Mouse (Mus musculus) gastrocnemius, adult 2 months (tissue): Measurements from ENCODE around the gene Mast4. TPM values are rescaled to one million over a fixed set of nuclear protein-coding genes. Genes with fewer than 3 reads are reported as not detected.
A peak's percentile ranks its signal among the peaks of the same experiment; 100 is the strongest.

Source experiments
- DNase-seq: peaks from one replicate; pipeline ENCODE4 v3.0.0; 2022
- H3K27ac ChIP-seq: fragments of 200-600 bp; 2 replicates; pipeline ENCODE4 v1.8.1; 2022; ENCODE audit warnings: mild to moderate bottlenecking
- H3K4me3 ChIP-seq: fragments of 200-600 bp; 2 replicates; pipeline ENCODE4 v1.8.1; 2022; ENCODE audit warnings: mild to moderate bottlenecking, moderate library complexity
- CTCF ChIP-seq: fragments of 200-600 bp; IDR thresholded peaks from 2 replicates; pipeline ENCODE4 v1.8.1; 2022; ENCODE audit warnings: antibody characterized with exemption, mild to moderate bottlenecking, moderate library complexity
- intact Hi-C: fragments of 180-260 bp; cut with DNase I; formaldehyde crosslinking; loops from one replicate; pipeline ENCODE4 v1.15.1; 2025
- total RNA-seq, 2 experiments: library from RNA; stranded (reverse); gene quantifications; 2 replicates each; pipeline ENCODE4 v1.2.3; 2021

The Mast4 gene
- total RNA-seq, 2 experiments from 2014 or later = 47.2 to 49.9 TPM

GRCm38 (mm10) chr13:102919741-102920140 is 414.6 kb downstream of the Mast4 start:
- Histone ChIP-seq H3K4me3 (no peak overlapping the region), H3K27ac (no peak overlapping the region)
- no peak for TF ChIP-seq CTCF
- intact Hi-C loops = no loop called here
- no peak for DNase-seq

GRCm38 (mm10) chr13:102918616-102919015 is 415.7 kb downstream of the Mast4 start:
- intact Hi-C loops = no loop called here
- no peak for DNase-seq
- no peak overlapping the region for H3K4me3 ChIP-seq
- no peak overlapping the region for H3K27ac ChIP-seq
- TF ChIP-seq CTCF = no peak

GRCm38 (mm10) chr13:102915341-102915740 is 419.0 kb downstream of the Mast4 start:
- H3K4me3 ChIP-seq = no peak overlapping the region
- intact Hi-C loops = no loop called here
- DNase-seq = no peak
- no peak overlapping the region for H3K27ac ChIP-seq
- no peak for TF ChIP-seq CTCF

- no peak for DNase-seq
- Histone ChIP-seq H3K4me3 (no peak overlapping the region), H3K27ac (no peak overlapping the region)
- intact Hi-C loops = no loop called here
- no peak for TF ChIP-seq CTCF
Measured at GRCm38 (mm10) chr13:102914800-102915199, 419.5 kb downstream of the Mast4 start.

- intact Hi-C loops = no loop called here
- Histone ChIP-seq H3K4me3 (no peak overlapping the region), H3K27ac (no peak overlapping the region)
- no peak for DNase-seq
- TF ChIP-seq CTCF = no peak
Measured at GRCm38 (mm10) chr13:102913919-102914318, 420.4 kb downstream of the Mast4 start.

- intact Hi-C loops = no loop called here
- Histone ChIP-seq H3K4me3 (no peak overlapping the region), H3K27ac (no peak overlapping the region)
- DNase-seq = no peak
- no peak for TF ChIP-seq CTCF
Measured at GRCm38 (mm10) chr13:102912867-102913266, 421.4 kb downstream of the Mast4 start.

GRCm38 (mm10) chr13:102909654-102910418 is 424.5 kb downstream of the Mast4 start:
- H3K4me3 ChIP-seq = no peak overlapping the region
- intact Hi-C loops = loop anchor here (5.0 kb wide), 2 partner anchors 37 to 202 kb away; no protein-coding TSS in a partner anchor
- H3K27ac ChIP-seq = no peak overlapping the region
- no peak for DNase-seq
- TF ChIP-seq CTCF = peak; percentile 40

- TF ChIP-seq CTCF = no peak
- intact Hi-C loops = loop anchor here (5.0 kb wide), 2 partner anchors 41 to 206 kb away; no protein-coding TSS in a partner anchor
- no peak for DNase-seq
- peak overlapping the region; percentile 89 for H3K27ac ChIP-seq
- H3K4me3 ChIP-seq = peak overlapping the region; percentile 74
Measured at GRCm38 (mm10) chr13:102906661-102907009, 427.7 kb downstream of the Mast4 start.

GRCm38 (mm10) chr13:102906004-102906660 is 428.2 kb downstream of the Mast4 start:
- no peak for TF ChIP-seq CTCF
- Histone ChIP-seq H3K4me3 (peak overlapping the region; percentile 74), H3K27ac (peak overlapping the region; percentile 89)
- DNase-seq = peak; percentile 77
- intact Hi-C loops = loop anchor here (5.0 kb wide), 2 partner anchors 41 to 206 kb away; no protein-coding TSS in a partner anchor

GRCm38 (mm10) chr13:102905361-102905950 is 428.8 kb downstream of the Mast4 start:
- no peak for DNase-seq
- H3K27ac ChIP-seq = peak overlapping the region; percentile 89
- peak overlapping the region; percentile 74 for H3K4me3 ChIP-seq
- intact Hi-C loops = loop anchor here (2.0 to 5.0 kb wide), 3 partner anchors 42 to 207 kb away; no protein-coding TSS in a partner anchor
- no peak for TF ChIP-seq CTCF

- no peak for TF ChIP-seq CTCF
- peak overlapping the region; percentile 74 for H3K4me3 ChIP-seq
- intact Hi-C loops = loop anchor here (2.0 kb wide), 1 partner anchor 93 kb away; no protein-coding TSS in a partner anchor
- peak overlapping the region; percentile 54 for H3K27ac ChIP-seq
- DNase-seq = no peak
Measured at GRCm38 (mm10) chr13:102903689-102904088, 430.6 kb downstream of the Mast4 start.

GRCm38 (mm10) chr13:102902123-102902522 is 432.2 kb downstream of the Mast4 start:
- peak overlapping the region; percentile 32; the same call in 1 of the 2 replicates for H3K4me3 ChIP-seq
- TF ChIP-seq CTCF = no peak
- H3K27ac ChIP-seq = peak overlapping the region; percentile 41
- no peak for DNase-seq
- intact Hi-C loops = no loop called here

GRCm38 (mm10) chr13:102900531-102900930 is 433.8 kb downstream of the Mast4 start:
- TF ChIP-seq CTCF = no peak
- DNase-seq = no peak
- H3K4me3 ChIP-seq = peak overlapping the region; percentile 51
- peak overlapping the region; percentile 87 for H3K27ac ChIP-seq
- intact Hi-C loops = no loop called here
